Comparison of ENCODE assay signal across 25 mouse cellular contexts in the genomic region with DNA sequence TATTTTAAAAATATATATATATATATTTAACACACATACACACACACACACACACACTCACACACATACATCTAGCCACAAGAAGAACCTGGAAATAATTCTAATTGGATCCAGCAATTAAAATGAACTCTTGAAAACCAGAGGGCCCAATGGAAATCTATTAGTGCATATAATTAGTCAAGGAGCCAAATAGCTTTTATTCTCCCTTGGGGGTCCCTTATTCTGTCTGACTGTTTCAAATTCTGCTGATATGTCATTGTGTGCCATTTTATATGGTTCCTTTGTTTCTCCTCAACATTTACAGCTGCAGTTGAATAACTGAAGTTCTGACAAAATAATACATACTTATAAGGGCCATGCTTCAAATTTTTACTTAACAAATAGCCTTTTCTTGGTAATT. TPM values are rescaled to one million over a fixed set of nuclear protein-coding genes. Genes with fewer than 3 reads are reported as not detected.
"Had no signal": no experiment of that assay in that cellular context is flagged by ENCODE, and none has a peak within 500 bp of the region (broad histone marks: within the 10 kb centered on the region; RNA-seq: fewer than 3 reads in every experiment).

No protein-coding gene starts in this region.

- H3K36me3 ChIP-seq: limb, embryonic 15.5 days; liver, embryonic 12.5 days; midbrain, embryonic 12.5 days had no signal

- H3K4me3 ChIP-seq: limb, embryonic 15.5 days; liver, embryonic 12.5 days; megakaryocyte, embryonic 14.5 days; midbrain, embryonic 12.5 days had no signal

- H3K9ac ChIP-seq: limb, embryonic 15.5 days; liver, embryonic 12.5 days; lung, embryonic 14.5 days; midbrain, embryonic 12.5 days had no signal

- ATAC-seq: liver, embryonic 12.5 days had no signal

- DNase-seq: kidney, adult 11 months; kidney, adult 9 months; kidney, postnatal 36 days; layer of hippocampus, adult 9-11 months; layer of hippocampus, postnatal 36 days; lung, embryonic 14.5 days; lung, postnatal 14 days; right cerebral cortex, adult 18-20 months; right cerebral cortex, postnatal 25 days; thymus, postnatal 36 days had no signal

- H3K4me1 ChIP-seq: limb, embryonic 15.5 days; liver, embryonic 12.5 days; megakaryocyte, embryonic 14.5 days; midbrain, embryonic 12.5 days had no signal

- H3K4me2 ChIP-seq: limb, embryonic 15.5 days; liver, embryonic 12.5 days; lung, embryonic 14.5 days; midbrain, embryonic 12.5 days had no signal

- H3K9me3 ChIP-seq: limb, embryonic 15.5 days; liver, embryonic 12.5 days; megakaryocyte, embryonic 14.5 days; midbrain, embryonic 12.5 days had no signal

- H3K27ac ChIP-seq: kidney, postnatal 0 days; limb, embryonic 15.5 days; liver, embryonic 12.5 days; macrophage; midbrain, embryonic 12.5 days had no signal

- H3K27me3 ChIP-seq: limb, embryonic 15.5 days; liver, embryonic 12.5 days; megakaryocyte, embryonic 14.5 days; midbrain, embryonic 12.5 days had no signal

RNA-seq across cellular contexts. Expression of gene Speer2, which starts 17.2 kb away (rescaled TPM):
- total RNA-seq: layer of hippocampus, adult 18-20 months; layer of hippocampus, postnatal 36 days; left cerebral cortex, adult 8-10 months; left cerebral cortex, postnatal 25 days; monocyte, adult 5-6 weeks had no signal
- polyA plus RNA-seq: kidney, postnatal 0 days; limb, embryonic 11.5 days; limb, embryonic 15.5 days; liver, embryonic 12.5 days; liver, embryonic 16.5 days; lung, embryonic 14.5 days; macrophage; midbrain, embryonic 12.5 days; small intestine, adult 2 months; stomach, embryonic 16.5 days; thymus, postnatal 0 days had no signal
